Mouse (Mus musculus) kidney, postnatal 36 days (tissue): Measurements from ENCODE around the gene Sat2.

ENCODE experiments used
- DNase-seq, 2 experiments: peaks; one replicate each; pipeline ENCODE4 v3.0.0; 2021 to 2022; ENCODE audit warnings: mixed read lengths in 2 of 2

Gene Sat2

DNA sequence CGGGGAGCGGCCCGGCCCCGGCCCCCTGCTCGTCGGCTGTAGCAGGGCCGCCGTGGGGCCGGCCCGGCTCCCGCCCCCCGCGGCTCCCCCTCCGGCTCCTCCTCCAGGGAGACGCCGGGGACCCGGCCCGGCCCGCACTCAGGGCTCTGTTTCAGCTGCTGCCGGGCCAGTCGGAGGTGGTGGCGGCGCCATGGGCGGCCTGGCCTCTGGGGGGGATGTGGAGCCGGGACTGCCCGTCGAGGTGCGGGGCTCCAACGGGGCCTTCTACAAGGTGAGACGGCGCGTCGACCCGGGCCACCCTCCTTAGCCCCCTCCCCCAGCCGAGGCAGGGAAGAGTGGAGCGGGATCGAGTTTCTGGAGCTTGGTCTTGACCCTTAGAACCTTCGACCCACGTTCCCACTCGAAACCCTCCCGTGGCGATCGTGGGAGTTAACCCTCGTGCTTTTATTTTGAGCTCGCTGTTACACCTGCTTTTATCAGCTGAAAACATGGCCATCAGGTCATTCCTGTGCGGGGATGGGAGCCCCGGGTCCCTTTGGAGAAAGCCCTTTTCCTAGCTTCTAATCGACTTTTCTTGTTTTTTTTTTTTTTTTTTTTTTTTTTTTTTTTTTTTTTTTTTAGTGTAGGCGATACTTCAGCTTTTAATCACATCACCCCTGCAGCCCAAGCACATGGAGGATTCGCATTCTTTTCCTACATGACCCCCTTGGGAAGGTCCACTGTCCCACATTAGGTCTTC lies 11.5 kb downstream of the Sat2 start:
- DNase-seq: peak; percentile 63 to 80

DNA sequence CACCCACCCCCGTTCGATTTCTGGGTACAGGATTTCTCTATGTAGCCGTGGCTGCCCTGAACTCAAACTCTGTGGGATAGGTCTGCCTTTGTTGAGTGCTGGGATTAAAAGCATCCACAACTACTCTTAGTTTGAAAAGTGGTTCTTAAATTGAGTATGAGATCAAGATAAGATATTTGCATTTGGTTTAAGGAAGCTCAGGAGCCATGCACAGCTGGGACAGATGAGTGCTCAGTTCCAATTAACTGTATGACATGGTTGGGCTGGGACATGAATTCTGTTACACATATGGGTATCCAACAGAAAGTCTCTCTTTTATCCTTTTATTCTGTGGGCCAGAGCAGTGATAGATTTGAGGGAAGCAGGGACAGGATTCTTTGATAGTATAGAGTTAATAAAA lies 13.6 kb downstream of the Sat2 start:
- no peak for DNase-seq

DNA sequence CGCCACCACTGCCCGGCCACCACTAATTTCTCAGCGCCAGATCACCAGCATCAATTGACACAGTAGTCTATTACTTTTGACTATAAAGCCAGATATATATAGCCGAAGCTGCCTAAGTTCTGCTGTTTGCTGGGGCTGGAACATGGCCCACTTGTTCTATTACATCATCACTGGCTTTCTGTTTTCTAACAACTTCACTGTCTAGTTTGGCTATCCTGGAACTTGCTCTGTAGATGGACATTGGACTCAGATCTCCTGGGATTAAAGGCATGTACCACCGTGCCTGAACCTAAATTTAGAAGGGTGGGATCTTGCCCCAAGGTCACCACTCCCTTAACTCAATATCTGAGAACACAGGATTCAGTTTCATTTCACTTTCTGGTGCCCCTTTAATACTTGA lies 24.0 kb downstream of the Sat2 start:
- no peak for DNase-seq

DNA sequence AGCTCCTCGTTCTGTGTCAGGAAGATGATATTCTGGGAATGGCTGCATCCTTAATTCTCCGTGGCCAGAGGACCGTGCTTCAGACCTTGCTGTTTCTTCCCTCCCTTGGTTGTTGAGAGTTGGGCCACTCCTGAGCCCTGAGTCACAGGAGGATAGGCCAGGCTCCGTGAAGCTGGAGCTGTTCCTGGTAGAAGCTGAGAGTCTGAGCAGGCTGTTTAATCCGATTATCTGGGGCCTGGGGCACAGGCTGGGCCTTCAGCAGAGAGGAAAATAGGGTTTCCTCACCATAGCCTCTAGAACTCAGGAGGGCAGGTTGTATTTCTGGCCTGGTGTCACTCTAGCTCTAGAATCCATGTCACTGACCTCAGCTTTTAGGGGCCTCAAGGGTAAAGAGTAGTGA lies 31.6 kb downstream of the Sat2 start:
- DNase-seq: no peak

DNA sequence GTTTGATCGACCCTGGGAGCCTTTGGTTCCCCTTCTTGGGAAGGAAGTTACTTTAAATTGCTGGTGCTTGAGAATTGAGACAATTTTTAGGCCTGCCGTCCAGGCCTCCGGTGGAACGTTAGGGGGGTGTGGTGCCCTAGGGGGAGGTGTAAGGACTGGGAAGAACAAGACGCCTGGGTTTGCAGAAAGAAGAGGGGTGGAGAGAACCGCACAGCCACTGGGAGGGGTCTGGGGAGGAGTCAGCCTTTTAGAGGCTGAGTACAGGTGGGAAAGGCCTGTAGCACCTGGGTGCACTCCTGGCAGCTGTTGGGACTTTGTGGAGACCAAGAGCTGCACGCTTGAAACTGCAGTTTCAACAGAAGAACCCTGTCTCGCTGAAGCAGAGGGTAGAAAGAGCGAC lies 32.9 kb downstream of the Sat2 start:
- no peak for DNase-seq

- DNase-seq: peak; percentile 68 to 87
Observed at GRCm38 (mm10) chr11:69655264-69656064, 33.6 kb downstream of the Sat2 start, which contains the start of gene Sox15. TSS of gene Sox15 (plus strand) at chr11:69655314.

GRCm38 (mm10) chr11:69656065-69656455 lies 34.2 kb downstream of the Sat2 start:
- no peak for DNase-seq

DNA sequence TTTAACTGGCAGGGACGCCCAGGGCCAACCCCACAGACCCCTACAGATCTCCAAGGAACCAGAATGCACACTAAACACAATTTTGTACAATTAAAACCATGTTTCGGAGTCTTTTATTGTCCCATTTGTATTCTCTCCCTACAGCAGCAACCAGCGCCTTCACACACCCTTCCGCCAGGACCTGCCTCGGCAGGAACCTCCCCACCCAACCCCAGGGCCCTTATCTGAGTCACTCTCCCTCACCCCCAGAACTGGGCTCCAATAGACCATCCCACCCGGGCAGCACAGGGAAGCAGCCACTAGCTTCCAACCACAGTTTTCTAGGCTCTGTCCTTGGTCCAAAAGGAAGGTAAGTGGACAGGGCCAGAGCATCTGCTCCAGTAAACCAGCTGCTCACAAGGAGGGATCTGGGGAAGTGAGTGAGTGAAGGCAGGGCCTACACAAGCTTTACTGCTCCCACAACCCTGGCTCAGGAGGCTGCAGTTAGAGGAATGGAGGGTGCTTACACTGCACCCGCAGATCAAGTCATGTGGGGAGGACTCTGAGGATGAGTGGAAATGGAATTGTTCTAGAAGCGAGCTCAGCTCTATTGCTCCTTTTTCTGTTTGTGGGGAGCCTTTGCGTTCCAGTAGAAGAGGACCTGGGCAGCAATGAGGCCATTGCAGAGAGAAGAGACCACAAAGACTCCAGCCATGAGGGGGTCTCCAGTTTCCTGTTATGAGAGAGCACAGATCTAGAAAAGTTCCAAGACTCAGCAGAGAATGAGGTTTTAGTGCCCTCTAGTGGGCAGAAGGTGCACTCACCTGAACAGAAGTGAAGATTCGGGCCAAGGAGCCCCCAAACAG lies 35.0 kb downstream of the Sat2 start:
- peak in 1 of 2 experiments; percentile 68 for DNase-seq

- no peak for DNase-seq
Observed at GRCm38 (mm10) chr11:69657462-69657881, 35.6 kb downstream of the Sat2 start.

GRCm38 (mm10) chr11:69661221-69661881 lies 39.5 kb downstream of the Sat2 start:
- peak in 1 of 2 experiments; percentile 55 for DNase-seq

DNA sequence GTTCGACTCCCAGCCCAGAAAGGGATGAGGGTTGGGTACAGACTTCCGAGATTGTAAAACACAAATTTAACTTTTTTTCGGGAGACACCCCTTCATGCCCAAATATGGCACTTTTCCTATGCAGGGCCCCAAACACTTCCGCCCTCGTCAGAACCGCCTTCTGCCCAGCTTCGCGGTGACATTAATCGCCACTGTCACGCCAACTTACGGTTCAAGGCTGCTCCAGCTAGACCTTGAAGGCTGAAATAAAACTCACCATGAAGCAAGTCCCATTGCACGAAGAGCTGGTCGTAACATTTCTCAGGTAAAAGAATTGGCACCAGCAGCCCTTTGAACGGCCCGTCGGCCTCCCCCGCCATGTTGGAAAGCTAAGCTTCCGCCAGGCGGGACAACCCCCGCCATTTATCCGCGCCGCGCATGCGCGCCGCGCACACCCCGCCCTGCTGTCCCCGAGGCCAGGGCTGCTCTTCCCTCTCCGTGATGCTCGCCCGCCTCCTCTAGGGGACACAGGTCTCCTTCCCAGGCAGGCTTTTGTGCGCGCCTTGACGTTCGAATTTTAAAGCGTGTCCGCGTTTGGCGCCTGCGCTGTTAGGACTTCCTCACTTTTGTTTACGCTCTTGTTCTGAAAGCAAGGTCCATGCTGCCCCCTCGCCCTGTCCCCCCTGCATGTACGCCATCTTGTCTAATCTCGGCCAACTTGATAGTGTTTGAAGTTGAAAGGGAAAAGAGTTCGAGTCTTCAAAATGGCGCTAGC lies 40.6 kb downstream of the Sat2 start, which contains the start of gene Mpdu1:
Gene Mpdu1, minus strand, starts transcription at position 430 of the 754 bp plus-strand sequence.
- peak; percentile 94 to 95 for DNase-seq

DNA sequence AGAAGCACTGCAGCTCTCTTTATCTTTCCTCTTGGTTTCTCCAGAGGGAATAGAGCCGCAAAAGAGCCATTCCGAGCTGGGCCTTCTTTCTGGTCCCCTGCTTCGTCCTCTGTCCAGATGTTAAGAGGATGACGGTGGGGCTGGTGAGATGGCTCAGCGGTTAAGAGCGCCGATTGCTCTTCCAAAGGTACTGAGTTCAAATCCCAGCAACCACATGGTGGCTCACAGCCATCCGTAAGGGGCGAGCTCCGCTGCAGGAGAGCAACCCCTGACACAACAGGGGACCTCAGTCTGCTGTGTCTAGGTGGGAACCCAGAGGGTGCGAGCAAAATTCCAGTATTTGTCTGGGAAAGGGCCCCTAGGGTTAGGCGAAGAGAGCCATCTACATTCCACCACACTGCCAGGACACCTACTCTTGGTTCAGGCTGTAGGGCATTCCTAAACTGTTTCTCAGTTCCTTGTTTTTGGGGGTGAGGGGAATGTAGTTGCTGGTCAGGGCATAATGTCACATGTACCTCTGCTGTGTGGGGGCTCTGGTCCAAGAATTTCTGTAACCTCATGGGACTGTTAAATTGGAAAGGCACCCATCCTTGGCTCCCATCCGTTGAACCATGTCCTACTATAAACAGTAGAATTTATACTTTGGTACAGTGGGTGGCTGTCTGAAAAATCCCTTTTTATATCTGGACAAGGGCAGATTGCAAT lies 41.3 kb downstream of the Sat2 start:
- no peak for DNase-seq

GRCm38 (mm10) chr11:69663795-69664194 lies 42.0 kb downstream of the Sat2 start:
- peak in 1 of 2 experiments; percentile 47 for DNase-seq

- DNase-seq: no peak
Observed at GRCm38 (mm10) chr11:69664841-69665240, 43.0 kb downstream of the Sat2 start.

DNA sequence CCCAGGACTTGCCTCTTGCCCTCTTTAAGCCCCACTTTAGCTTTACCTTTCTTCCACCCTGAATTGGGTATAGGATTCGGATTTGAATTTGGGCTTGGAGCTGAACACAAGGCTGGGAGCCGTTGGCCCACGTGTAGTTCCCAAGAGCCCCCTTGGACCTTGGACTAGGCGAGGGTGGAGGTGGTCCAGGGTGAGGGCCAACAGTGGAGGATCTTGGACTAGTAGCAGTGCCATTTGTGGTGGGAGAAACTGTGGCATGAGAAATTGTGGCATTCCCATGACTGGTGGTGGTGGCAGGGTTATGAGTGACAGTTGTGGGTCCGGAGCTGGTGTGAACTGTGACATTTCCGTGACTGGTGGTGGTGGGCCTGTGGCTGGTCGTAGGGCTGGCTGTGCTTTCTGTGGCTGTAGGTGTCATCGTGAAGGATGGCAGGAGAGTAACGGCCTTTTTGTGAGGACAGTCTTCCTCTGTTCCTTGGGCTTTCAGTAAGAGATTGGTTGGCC lies 43.7 kb downstream of the Sat2 start:
- DNase-seq: no peak

DNA sequence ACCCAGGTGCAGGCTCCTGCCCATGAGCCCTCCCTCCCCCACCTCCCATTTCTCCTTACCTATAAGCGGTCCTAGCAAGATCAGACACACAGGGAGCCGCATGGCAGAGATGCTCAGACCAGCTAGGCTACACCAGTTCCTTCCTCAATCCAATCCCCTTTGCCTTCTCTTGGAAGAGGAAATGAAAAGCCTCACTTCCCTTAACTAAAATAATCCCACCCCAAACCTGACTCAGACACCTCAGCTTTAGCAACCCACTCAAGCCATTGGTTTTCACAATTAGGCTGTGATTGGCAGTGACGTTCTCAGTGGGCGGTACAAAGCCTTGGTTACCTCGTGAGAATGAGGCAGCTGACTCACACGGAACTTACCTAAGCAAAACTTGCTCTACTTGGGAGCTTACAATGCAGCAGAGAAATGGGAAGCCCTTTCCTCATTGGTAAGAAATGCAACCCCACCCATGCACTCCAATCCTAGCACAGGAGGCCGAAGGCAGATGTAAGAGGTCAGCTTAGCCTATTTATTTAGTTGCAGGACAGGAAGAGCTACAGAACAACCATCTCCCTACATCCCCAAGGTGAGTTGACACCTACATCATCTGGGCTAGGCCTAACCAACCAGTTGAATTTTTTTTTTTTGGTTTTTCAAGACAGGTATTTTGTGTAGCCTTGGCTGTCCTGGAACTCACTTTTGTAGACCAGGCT lies 44.3 kb downstream of the Sat2 start, which contains the start of gene Cd68:
Gene Cd68, minus strand, starts transcription at position 193 of the 704 bp plus-strand sequence.
- peak in 1 of 2 experiments; percentile 51 for DNase-seq

DNA sequence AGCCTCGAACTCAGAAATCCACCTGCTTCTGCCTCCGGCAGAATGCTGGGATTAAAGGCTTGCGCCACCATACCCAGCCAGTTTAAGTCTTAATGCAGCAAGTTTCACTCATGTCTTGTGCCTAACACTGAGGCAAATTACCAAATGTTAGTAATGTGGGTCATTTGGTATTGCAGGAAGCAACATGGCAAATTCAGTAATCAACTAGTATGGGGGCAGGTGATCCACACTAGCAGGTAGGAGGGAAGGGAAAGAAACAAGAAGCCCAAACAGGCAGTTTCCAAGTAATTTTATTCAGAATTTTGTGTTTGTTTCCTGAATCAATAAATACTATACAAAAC lies 44.8 kb downstream of the Sat2 start:
- DNase-seq: no peak

GRCm38 (mm10) chr11:69670786-69671725 lies 49.2 kb downstream of the Sat2 start:
- peak; percentile 96 to 99 for DNase-seq

GRCm38 (mm10) chr11:69671726-69672124 lies 49.9 kb downstream of the Sat2 start:
- DNase-seq: no peak
